Mouse (Mus musculus) liver, embryonic 16.5 days (tissue): ENCODE results near the gene Gnat1. TPM values are rescaled to one million over a fixed set of nuclear protein-coding genes. Genes with fewer than 3 reads are reported as not detected.

Experiments
- polyA plus RNA-seq: library from polyadenylated mRNA; unstranded; fragments of >200 nt; fragmentation: Nextera tagmentation; extraction: Ambion mirVana; gene quantifications from 2 replicates; pipeline ENCODE4 v1.2.1, GENCODE M21; 2015

The Gnat1 gene
- polyA plus RNA-seq, 1 experiment from 2014 or later, result 1.1 TPM

Other genes starting within 250 kb of the Gnat1 start
- 14.3 and 14.7 TPM in 2 replicates for gene Tmem115, start 145.8 kb downstream of the Gnat1 start, polyA plus RNA-seq
- 10.6 and 11.2 TPM in 2 replicates for gene Cyb561d2, start 137.5 kb downstream of the Gnat1 start, polyA plus RNA-seq
- gene Nprl2, start 137.5 kb downstream of the Gnat1 start, polyA plus RNA-seq, result 12.1 and 12.5 TPM in 2 replicates
- gene Zmynd10, start 132.4 kb downstream of the Gnat1 start, polyA plus RNA-seq, result 1.7 and 2.4 TPM in 2 replicates
- 15.9 and 16.5 TPM in 2 replicates for gene Rassf1, start 128.2 kb downstream of the Gnat1 start, polyA plus RNA-seq
- 29.1 and 29.4 TPM in 2 replicates for gene Tusc2, start 116.5 kb downstream of the Gnat1 start, polyA plus RNA-seq
- gene Hyal2, start 111.8 kb downstream of the Gnat1 start, polyA plus RNA-seq, result 48.9 and 50.2 TPM in 2 replicates
- gene Hyal1, start 102.8 kb downstream of the Gnat1 start, polyA plus RNA-seq, result 3.3 and 3.8 TPM in 2 replicates
- 10.5 and 14.1 TPM in 2 replicates for gene Naa80, start 100.8 kb downstream of the Gnat1 start, polyA plus RNA-seq
- 0.89 and 0.96 TPM in 2 replicates for gene Hyal3, start 98.9 kb downstream of the Gnat1 start, polyA plus RNA-seq
- 145 and 166 TPM in 2 replicates for gene Ifrd2, start 92.1 kb downstream of the Gnat1 start, polyA plus RNA-seq
- 0.33 and 1.4 TPM in 2 replicates for gene Sema3b, start 70.5 kb downstream of the Gnat1 start, polyA plus RNA-seq
- gene Gnai2, start 44.3 kb downstream of the Gnat1 start, polyA plus RNA-seq, result 144 and 153 TPM in 2 replicates
- gene Slc38a3, start 10.2 kb downstream of the Gnat1 start, polyA plus RNA-seq, result 60.1 and 75.2 TPM in 2 replicates
- 0.41 and 0.86 TPM in 2 replicates for gene Sema3f, start 30.8 kb upstream of the Gnat1 start, polyA plus RNA-seq
- gene Rbm5, start 91.3 kb upstream of the Gnat1 start, polyA plus RNA-seq, result 72.7 and 78.3 TPM in 2 replicates
- 25.8 and 26.6 TPM in 2 replicates for gene Rbm6, start 193.5 kb upstream of the Gnat1 start, polyA plus RNA-seq
- 3.6 and 4.1 TPM in 2 replicates for gene Mon1a, start 208.4 kb upstream of the Gnat1 start, polyA plus RNA-seq
- gene Mst1r, start 227.2 kb upstream of the Gnat1 start, polyA plus RNA-seq, result 1.3 and 2.8 TPM in 2 replicates
- not detected in 2 replicates for gene Actl11, start 248.8 kb upstream of the Gnat1 start, polyA plus RNA-seq